Mouse (Mus musculus) embryo, embryonic 10.5 days (tissue): ENCODE measurements around the gene Asna1.

Source experiments
- DNase-seq: peaks from one replicate; pipeline ENCODE4 v3.0.0-alpha.2; 2015; ENCODE audit warnings: low spot score

Gene Asna1

GRCm38 (mm10) chr8:85034764-85035163 is 9.7 kb upstream of the Asna1 start:
- peak; percentile 90 for DNase-seq

- no peak for DNase-seq
Measured at GRCm38 (mm10) chr8:85033867-85034266, 8.8 kb upstream of the Asna1 start.

GRCm38 (mm10) chr8:85032622-85033311 is 7.7 kb upstream of the Asna1 start:
- no peak for DNase-seq

GRCm38 (mm10) chr8:85029271-85029670 is 4.2 kb upstream of the Asna1 start:
- no peak for DNase-seq

GRCm38 (mm10) chr8:85027922-85028321 is 2.8 kb upstream of the Asna1 start:
- no peak for DNase-seq

GRCm38 (mm10) chr8:85027516-85027855 is 2.4 kb upstream of the Asna1 start:
- DNase-seq, result peak; percentile 32

- peak; percentile 99 for DNase-seq
Measured at GRCm38 (mm10) chr8:85026670-85027515, 1.8 kb upstream of the Asna1 start, which contains the start of gene Trir. Gene Trir, plus strand, starts transcription at chr8:85026823.

GRCm38 (mm10) chr8:85023846-85024245 is 1.2 kb downstream of the Asna1 start:
- no peak for DNase-seq

- DNase-seq, result no peak
Measured at GRCm38 (mm10) chr8:85021514-85022055, 3.5 kb downstream of the Asna1 start.

- no peak for DNase-seq
Measured at GRCm38 (mm10) chr8:85017209-85017608, 7.9 kb downstream of the Asna1 start.

GRCm38 (mm10) chr8:85016724-85017123 is 8.4 kb downstream of the Asna1 start:
- no peak for DNase-seq

GRCm38 (mm10) chr8:85014431-85014830 is 10.7 kb downstream of the Asna1 start, which contains the start of gene Best2:
Gene Best2, minus strand, starts transcription at chr8:85014531.
- DNase-seq, result no peak

GRCm38 (mm10) chr8:85013230-85013840 is 11.7 kb downstream of the Asna1 start:
- DNase-seq, result peak; percentile 89

GRCm38 (mm10) chr8:85011242-85011641 is 13.8 kb downstream of the Asna1 start:
- no peak for DNase-seq

GRCm38 (mm10) chr8:85007686-85008085 is 17.4 kb downstream of the Asna1 start:
- peak; percentile 39 for DNase-seq

GRCm38 (mm10) chr8:84997649-84998295 is 27.3 kb downstream of the Asna1 start:
- DNase-seq, result peak; percentile 94

GRCm38 (mm10) chr8:84996978-84997377 is 28.1 kb downstream of the Asna1 start:
- DNase-seq, result no peak

- no peak for DNase-seq
Measured at GRCm38 (mm10) chr8:84995680-84996079, 29.4 kb downstream of the Asna1 start.

- no peak for DNase-seq
Measured at GRCm38 (mm10) chr8:84994375-84994774, 30.7 kb downstream of the Asna1 start.

- peak; percentile 62 for DNase-seq
Measured at GRCm38 (mm10) chr8:84990836-84991235, 34.2 kb downstream of the Asna1 start.

GRCm38 (mm10) chr8:84990349-84990748 is 34.7 kb downstream of the Asna1 start, which contains the start of gene Hook2:
Gene Hook2, plus strand, starts transcription at chr8:84990603.
- peak; percentile 99 for DNase-seq

GRCm38 (mm10) chr8:84989810-84990209 is 35.3 kb downstream of the Asna1 start:
- DNase-seq, result peak; percentile 95
